Mouse (Mus musculus) C2C12 (cell line): ENCODE data around the gene Rdh5.

Source experiments
- CEBPB ChIP-seq: IDR thresholded peaks from one replicate; pipeline ENCODE4 v1.6.1; 2011; ENCODE audit warnings: low read depth, mild to moderate bottlenecking, control low read depth, moderate library complexity
- CTCF ChIP-seq: IDR thresholded peaks from one replicate; pipeline ENCODE4 v1.5.1; 2011; ENCODE audit not compliant: control insufficient read depth, insufficient read depth, insufficient read length
- MAX ChIP-seq: IDR thresholded peaks from one replicate; pipeline ENCODE4 v1.6.1; 2011; ENCODE audit warnings: mild to moderate bottlenecking, control low read depth
- MYOD1 ChIP-seq: IDR thresholded peaks from one replicate; pipeline ENCODE4 v1.6.1; 2011; ENCODE audit warnings: low read depth; ENCODE audit not compliant: control insufficient read depth, insufficient read length
- MYOG ChIP-seq: IDR thresholded peaks from one replicate; pipeline ENCODE4 v1.6.1; 2011; ENCODE audit not compliant: control insufficient read depth, insufficient read length; ENCODE audit errors: extremely low read depth
- USF1 ChIP-seq: IDR thresholded peaks from one replicate; pipeline ENCODE4 v1.6.1; 2011; ENCODE audit warnings: low read depth, mild to moderate bottlenecking, control low read depth, moderate library complexity

- TF ChIP-seq CTCF (no peak), MYOG (no peak), USF1 (no peak), MYOD1 (no peak), MAX (no peak), CEBPB (no peak)
Observed at GRCm38 (mm10) chr10:128908778-128909448, 13.8 kb downstream of the Rdh5 start.
